Comparison of ENCODE assay signal across 22 mouse cellular contexts in genomic region chr12:8275424-8275823, GRCm38 (mm10). TPM values are rescaled to one million over a fixed set of nuclear protein-coding genes. Genes with fewer than 3 reads are reported as not detected.
"Had no signal": no experiment of that assay in that cellular context is flagged by ENCODE, and none has a peak within 500 bp of the region (broad histone marks: within the 10 kb centered on the region; RNA-seq: fewer than 3 reads in every experiment).

No protein-coding gene starts in this region.

- H3K27ac ChIP-seq: neural tube, embryonic 12.5 days; neural tube, embryonic 13.5 days; neural tube, embryonic 15.5 days; stomach, embryonic 15.5 days; stomach, postnatal 0 days had no signal

- H3K4me2 ChIP-seq: neural tube, embryonic 12.5 days; neural tube, embryonic 13.5 days; neural tube, embryonic 15.5 days; stomach, embryonic 15.5 days had no signal

- H3K9me3 ChIP-seq: neural tube, embryonic 12.5 days; neural tube, embryonic 13.5 days; neural tube, embryonic 15.5 days; stomach, embryonic 15.5 days had no signal

- H3K36me3 ChIP-seq: neural tube, embryonic 12.5 days; stomach, embryonic 15.5 days had no signal

- H3K4me1 ChIP-seq: neural tube, embryonic 12.5 days; neural tube, embryonic 13.5 days; neural tube, embryonic 15.5 days; stomach, embryonic 15.5 days had no signal

- DNase-seq: retina, postnatal 1 day; right cerebral cortex, adult 18-20 months; right cerebral cortex, postnatal 14 days; right cerebral cortex, postnatal 25 days; right cerebral cortex, postnatal 4 days; spleen, adult 18-20 months; thymus, adult 18-20 months; thymus, adult 2 months; thymus, postnatal 14 days; thymus, postnatal 25 days; thymus, postnatal 36 days; thymus, postnatal 4 days had no signal

- H3K4me3 ChIP-seq: neural tube, embryonic 12.5 days; neural tube, embryonic 13.5 days; neural tube, embryonic 15.5 days; stomach, embryonic 15.5 days had no signal

- H3K9ac ChIP-seq: neural tube, embryonic 12.5 days; neural tube, embryonic 13.5 days; neural tube, embryonic 15.5 days; stomach, embryonic 15.5 days had no signal

- H3K27me3 ChIP-seq: neural tube, embryonic 12.5 days; neural tube, embryonic 13.5 days; neural tube, embryonic 15.5 days; stomach, embryonic 15.5 days had no signal

RNA-seq across cellular contexts. Expression of gene Gdf7, which starts 26.3 kb away (rescaled TPM):
- polyA plus RNA-seq: small intestine, adult 2 months; spleen, adult 2 months; stomach, embryonic 14.5 days; stomach, embryonic 15.5 days; stomach, postnatal 0 days; thymus, postnatal 0 days; urinary bladder, adult 2 months had no signal
